Mouse (Mus musculus): ENCODE data around the gene Mertk. TPM values are rescaled to one million over a fixed set of nuclear protein-coding genes. Genes with fewer than 3 reads are reported as not detected.
A peak's percentile ranks its signal among the peaks of the same experiment; 100 is the strongest.

Mertk gene
- polyA plus RNA-seq, 1 experiment, result 11.0 TPM

DNA sequence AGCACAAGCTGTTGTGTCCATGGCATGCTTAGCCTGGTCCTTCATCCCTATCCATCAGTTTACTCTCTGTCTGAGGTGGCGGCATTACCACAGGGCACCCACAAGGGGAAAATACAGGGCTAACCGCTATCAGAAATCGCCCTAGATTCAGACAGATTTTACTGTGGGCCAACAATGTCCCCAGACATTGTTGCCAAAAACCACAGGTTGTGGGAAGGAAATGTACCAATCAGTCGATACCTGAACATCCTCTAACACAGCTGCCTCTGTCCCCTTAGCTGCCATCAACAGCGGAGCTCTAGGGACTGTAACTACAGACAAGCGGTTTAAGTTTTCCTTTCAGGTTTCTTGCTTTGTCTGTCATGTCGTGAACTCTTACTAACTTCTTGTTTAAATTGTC, 86.1 kb downstream of the Mertk start:
- H3K4me3 ChIP-seq (ENCODE audit: low read depth, low read length), result no peak overlapping the region
- peaks cover 1% of the 10 kb centered on the region; the same call in 1 of the 2 replicates for H3K4me1 ChIP-seq (ENCODE audit: control insufficient read depth, insufficient read depth, insufficient read length, low read length)
- H3K27ac ChIP-seq (ENCODE audit: insufficient read depth, low read depth, low read length), result no peak overlapping the region
- no peak for TF ChIP-seq POLR2A (IDR thresholded peaks at IDR 0.05; ENCODE audit: low read depth, low read length)
- no peak for TF ChIP-seq CTCF (IDR thresholded peaks at IDR 0.05; ENCODE audit: extremely low read depth, insufficient read length, insufficient replicate concordance, low read depth, low read length)
- H3K36me3 ChIP-seq (ENCODE audit: control insufficient read depth, insufficient read depth, low read length), result peaks cover 53% of the 10 kb centered on the region
- 90% methylated on average over 7 of the region's 7 CpGs for WGBS
- no peaks in the 10 kb centered on the region for H3K27me3 ChIP-seq (ENCODE audit: control insufficient read depth, insufficient read depth, low read length)

DNA sequence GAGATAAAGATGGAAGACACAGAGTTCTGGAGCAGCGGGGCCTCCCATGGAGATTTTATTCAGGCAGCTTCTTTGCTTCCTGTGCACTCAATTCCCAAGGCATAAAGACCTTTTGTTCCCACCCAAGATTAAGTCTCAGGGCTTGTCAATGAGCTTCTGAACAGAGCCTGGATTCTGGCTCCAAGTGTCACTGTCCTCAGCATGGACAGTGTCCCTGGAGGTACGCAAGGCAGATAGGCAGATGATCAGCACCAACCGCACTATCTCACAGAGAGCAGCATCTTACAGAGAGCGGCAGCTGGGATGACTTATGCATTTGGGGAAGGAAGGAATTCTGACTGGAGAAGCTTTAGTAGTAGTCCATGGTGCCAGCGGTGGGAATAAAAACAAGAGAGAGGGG, 87.6 kb downstream of the Mertk start:
- Histone ChIP-seq H3K27me3 (ENCODE audit: control insufficient read depth, insufficient read depth, low read length) (no peaks in the 10 kb centered on the region), H3K27ac (ENCODE audit: insufficient read depth, low read depth, low read length) (no peak overlapping the region), H3K4me3 (ENCODE audit: low read depth, low read length) (no peak overlapping the region), H3K36me3 (ENCODE audit: control insufficient read depth, insufficient read depth, low read length) (peaks cover 49% of the 10 kb centered on the region), H3K4me1 (ENCODE audit: control insufficient read depth, insufficient read depth, insufficient read length, low read length) (peaks cover 4% of the 10 kb centered on the region; the same call in 1 of the 2 replicates)
- TF ChIP-seq POLR2A (IDR thresholded peaks at IDR 0.05; ENCODE audit: low read depth, low read length) (no peak), CTCF (IDR thresholded peaks at IDR 0.05; ENCODE audit: extremely low read depth, insufficient read length, insufficient replicate concordance, low read depth, low read length) (no peak)
- WGBS, result 91% methylated on average over 5 of the region's 5 CpGs

DNA sequence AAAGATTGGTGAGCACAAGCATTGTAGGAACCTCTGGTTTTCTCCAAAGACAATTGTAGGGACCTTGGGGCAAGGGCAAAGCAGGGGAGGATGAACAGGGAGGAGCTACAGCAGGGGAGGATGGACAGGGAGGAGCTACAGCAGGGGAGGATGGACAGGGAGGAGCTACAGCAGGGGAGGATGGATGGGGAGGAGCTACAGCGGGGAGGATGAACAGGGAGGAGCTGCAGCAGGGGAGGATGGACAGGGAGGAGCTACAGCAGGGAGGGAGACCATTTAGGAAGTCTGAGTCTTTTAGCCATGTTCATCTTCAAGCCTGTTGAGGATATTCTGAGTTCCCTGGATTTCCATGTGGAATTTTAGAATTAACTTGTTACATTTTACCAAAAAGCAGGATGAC, 88.0 kb downstream of the Mertk start:
- Histone ChIP-seq H3K36me3 (ENCODE audit: control insufficient read depth, insufficient read depth, low read length) (peaks cover 51% of the 10 kb centered on the region), H3K4me1 (ENCODE audit: control insufficient read depth, insufficient read depth, insufficient read length, low read length) (peaks cover 7% of the 10 kb centered on the region; the same call in 1 of the 2 replicates), H3K4me3 (ENCODE audit: low read depth, low read length) (no peak overlapping the region), H3K27me3 (ENCODE audit: control insufficient read depth, insufficient read depth, low read length) (no peaks in the 10 kb centered on the region), H3K27ac (ENCODE audit: insufficient read depth, low read depth, low read length) (no peak overlapping the region)
- 73% methylated on average over 1 of the region's 1 CpGs for WGBS
- no peak for TF ChIP-seq CTCF (IDR thresholded peaks at IDR 0.05; ENCODE audit: extremely low read depth, insufficient read length, insufficient replicate concordance, low read depth, low read length)
- TF ChIP-seq POLR2A (IDR thresholded peaks at IDR 0.05; ENCODE audit: low read depth, low read length), result no peak

DNA sequence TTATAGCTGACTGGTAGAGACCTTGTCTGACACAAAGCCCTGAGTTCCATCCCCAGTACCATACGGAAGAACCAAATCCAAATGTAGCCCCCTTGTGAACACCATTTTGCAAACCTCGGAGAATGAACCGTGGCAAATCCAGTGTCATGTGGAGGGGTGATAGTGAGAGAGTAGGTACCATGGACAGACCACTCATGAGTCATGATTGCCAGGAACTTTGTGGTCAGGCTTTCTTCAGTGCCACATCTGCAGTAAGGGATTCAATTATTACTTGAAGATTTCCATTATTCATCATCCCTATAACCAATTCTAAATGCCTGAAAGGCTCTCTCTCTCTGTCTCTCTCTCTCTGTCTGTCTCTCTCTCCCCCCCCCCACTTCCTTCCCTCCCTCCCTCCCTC, 89.0 kb downstream of the Mertk start:
- TF ChIP-seq CTCF (IDR thresholded peaks at IDR 0.05; ENCODE audit: extremely low read depth, insufficient read length, insufficient replicate concordance, low read depth, low read length) (no peak), POLR2A (IDR thresholded peaks at IDR 0.05; ENCODE audit: low read depth, low read length) (no peak)
- peaks cover 7% of the 10 kb centered on the region; the same call in 1 of the 2 replicates for H3K4me1 ChIP-seq (ENCODE audit: control insufficient read depth, insufficient read depth, insufficient read length, low read length)

DNA sequence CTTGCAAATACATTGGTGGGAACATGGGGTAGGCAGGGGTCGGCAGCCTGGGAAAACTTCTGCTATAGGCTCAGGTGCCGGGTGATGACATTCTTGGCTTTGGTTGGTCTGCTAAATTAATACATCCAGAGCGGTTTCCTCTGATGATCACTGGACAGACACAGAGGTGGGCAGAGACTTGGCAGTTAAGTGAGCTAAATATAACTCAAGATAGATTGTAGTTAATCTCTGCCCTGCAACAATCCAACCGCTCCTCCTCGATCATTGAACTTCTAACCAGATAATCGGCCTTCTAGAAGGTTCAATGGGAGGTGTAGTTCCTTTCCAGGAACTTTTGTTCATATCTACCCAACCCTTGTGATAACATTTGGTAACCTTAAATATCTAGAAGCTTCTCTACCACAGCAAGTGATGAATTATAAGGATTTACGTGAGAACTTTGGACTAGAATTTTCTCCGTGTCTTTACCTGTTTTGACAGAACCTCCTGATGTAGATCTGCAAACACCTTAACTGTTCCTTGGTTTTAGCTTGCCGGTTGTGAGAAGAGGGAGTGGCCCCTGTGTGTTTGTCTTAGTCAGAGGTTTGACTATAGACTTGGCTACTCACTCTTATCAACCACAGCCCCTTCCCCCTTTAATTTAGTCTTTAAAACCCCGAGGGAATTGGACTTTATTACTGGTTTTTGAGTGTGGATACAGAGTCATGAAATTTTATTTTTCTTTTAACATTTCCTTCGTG, 92.3 kb downstream of the Mertk start:
- Histone ChIP-seq H3K27ac (ENCODE audit: insufficient read depth, low read depth, low read length) (peak overlapping the region; percentile 75; the same call in 1 of the 2 replicates), H3K36me3 (ENCODE audit: control insufficient read depth, insufficient read depth, low read length) (peaks cover 60% of the 10 kb centered on the region), H3K27me3 (ENCODE audit: control insufficient read depth, insufficient read depth, low read length) (no peaks in the 10 kb centered on the region), H3K4me1 (ENCODE audit: control insufficient read depth, insufficient read depth, insufficient read length, low read length) (peaks cover 7% of the 10 kb centered on the region; the same call in 1 of the 2 replicates), H3K4me3 (ENCODE audit: low read depth, low read length) (no peak overlapping the region)
- WGBS, result 43% methylated on average over 11 of the region's 11 CpGs
- no peak for TF ChIP-seq CTCF (IDR thresholded peaks at IDR 0.05; ENCODE audit: extremely low read depth, insufficient read length, insufficient replicate concordance, low read depth, low read length)
- TF ChIP-seq POLR2A (IDR thresholded peaks at IDR 0.05; ENCODE audit: low read depth, low read length), result no peak

More for the DNA sequence above, 89.0 kb downstream of the Mertk start:
- WGBS, result 86% methylated on average over 3 of the region's 3 CpGs
- H3K27me3 ChIP-seq (ENCODE audit: control insufficient read depth, insufficient read depth, low read length), result no peaks in the 10 kb centered on the region
- no peak overlapping the region for H3K4me3 ChIP-seq (ENCODE audit: low read depth, low read length)
- H3K27ac ChIP-seq (ENCODE audit: insufficient read depth, low read depth, low read length), result no peak overlapping the region
- H3K36me3 ChIP-seq (ENCODE audit: control insufficient read depth, insufficient read depth, low read length), result peaks cover 53% of the 10 kb centered on the region

DNA sequence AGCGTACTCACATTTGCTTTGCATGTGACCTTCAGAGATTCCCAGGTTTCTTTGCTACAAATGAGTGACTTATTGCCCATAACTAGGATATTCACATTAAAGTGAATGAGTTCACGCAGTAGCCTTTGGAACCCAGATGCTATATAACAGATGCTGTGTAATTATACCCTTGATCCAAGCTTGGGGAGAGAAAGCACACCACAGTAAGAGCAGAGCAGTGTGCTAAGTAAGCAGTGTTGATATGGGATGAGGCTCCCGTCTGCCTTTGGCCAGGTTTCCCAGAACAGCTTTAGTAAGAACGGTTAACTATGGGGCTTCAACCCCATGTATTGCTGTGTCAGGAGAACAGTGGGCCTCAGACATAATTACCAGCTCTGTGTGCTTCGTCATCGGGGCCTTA, 95.2 kb downstream of the Mertk start:
- peaks cover 7% of the 10 kb centered on the region; the same call in 1 of the 2 replicates for H3K4me1 ChIP-seq (ENCODE audit: control insufficient read depth, insufficient read depth, insufficient read length, low read length)
- no peaks in the 10 kb centered on the region for H3K27me3 ChIP-seq (ENCODE audit: control insufficient read depth, insufficient read depth, low read length)
- H3K27ac ChIP-seq (ENCODE audit: insufficient read depth, low read depth, low read length), result no peak overlapping the region
- 85% methylated on average over 6 of the region's 6 CpGs for WGBS
- peaks cover 75% of the 10 kb centered on the region for H3K36me3 ChIP-seq (ENCODE audit: control insufficient read depth, insufficient read depth, low read length)
- TF ChIP-seq CTCF (IDR thresholded peaks at IDR 0.05; ENCODE audit: extremely low read depth, insufficient read length, insufficient replicate concordance, low read depth, low read length), result no peak
- no peak for TF ChIP-seq POLR2A (IDR thresholded peaks at IDR 0.05; ENCODE audit: low read depth, low read length)
- no peak overlapping the region for H3K4me3 ChIP-seq (ENCODE audit: low read depth, low read length)

DNA sequence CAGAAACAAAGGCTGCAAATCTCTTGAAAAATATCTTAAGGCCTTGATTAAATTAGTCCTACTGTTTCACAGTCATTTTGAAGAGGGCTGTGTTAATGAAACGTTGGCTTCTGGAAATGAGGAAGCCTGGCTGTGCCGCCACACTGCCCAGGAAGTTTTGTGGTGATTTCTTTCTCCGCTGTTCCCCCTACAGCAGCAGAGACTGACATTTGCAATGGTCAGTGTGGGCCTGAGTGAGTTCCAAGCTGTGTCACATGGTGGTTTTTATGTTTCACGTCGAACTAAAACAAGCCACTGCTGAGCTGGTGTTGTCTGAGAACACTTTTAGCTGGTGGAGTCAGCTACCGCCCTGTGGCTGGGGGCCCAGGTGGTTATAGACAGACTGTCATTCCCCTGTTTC, 97.7 kb downstream of the Mertk start:
- Histone ChIP-seq H3K36me3 (ENCODE audit: control insufficient read depth, insufficient read depth, low read length) (peaks cover 89% of the 10 kb centered on the region), H3K27ac (ENCODE audit: insufficient read depth, low read depth, low read length) (no peak overlapping the region), H3K27me3 (ENCODE audit: control insufficient read depth, insufficient read depth, low read length) (no peaks in the 10 kb centered on the region), H3K4me3 (ENCODE audit: low read depth, low read length) (no peak overlapping the region), H3K4me1 (ENCODE audit: control insufficient read depth, insufficient read depth, insufficient read length, low read length) (peaks cover 3% of the 10 kb centered on the region; the same call in 1 of the 2 replicates)
- WGBS, result 79% methylated on average over 6 of the region's 6 CpGs
- TF ChIP-seq POLR2A (IDR thresholded peaks at IDR 0.05; ENCODE audit: low read depth, low read length) (no peak), CTCF (IDR thresholded peaks at IDR 0.05; ENCODE audit: extremely low read depth, insufficient read length, insufficient replicate concordance, low read depth, low read length) (no peak)

Measured in small intestine, adult 2 months (tissue).